Mouse (Mus musculus): ENCODE measurements around the gene Gm9758.
"Not testable (repeated sequence)": the region's sequence is repeated elsewhere in the genome, so short reads cannot be mapped to it uniquely, and the experiment has no call there.

Gm9758 gene

GRCm38 (mm10) chr5:14914799-14915198, at the start of gene Gm9758:
Gm9758 (minus strand) TSS chr5:14914899.
- not testable (repeated sequence) for DNase-seq (ENCODE audit: low read depth, low spot score)

- not testable (repeated sequence) for DNase-seq (ENCODE audit: low read depth, low spot score)
Measured at GRCm38 (mm10) chr5:14963821-14964220, 49.1 kb upstream of the Gm9758 start.

GRCm38 (mm10) chr5:14961502-14961901, 46.8 kb upstream of the Gm9758 start:
- DNase-seq (ENCODE audit: low read depth, low spot score): not testable (repeated sequence)

GRCm38 (mm10) chr5:14955928-14956706, 41.4 kb upstream of the Gm9758 start:
- DNase-seq (ENCODE audit: low read depth, low spot score): not testable (repeated sequence)

GRCm38 (mm10) chr5:14953587-14953986, 38.9 kb upstream of the Gm9758 start:
- not testable (repeated sequence) for DNase-seq (ENCODE audit: low read depth, low spot score)

GRCm38 (mm10) chr5:14952749-14953148, 38.0 kb upstream of the Gm9758 start:
- not testable (repeated sequence) for DNase-seq (ENCODE audit: low read depth, low spot score)

- not testable (repeated sequence) for DNase-seq (ENCODE audit: low read depth, low spot score)
Measured at GRCm38 (mm10) chr5:14951822-14952221, 37.1 kb upstream of the Gm9758 start.

- DNase-seq (ENCODE audit: low read depth, low spot score): not testable (repeated sequence)
Measured at GRCm38 (mm10) chr5:14947482-14948198, 32.9 kb upstream of the Gm9758 start.

- DNase-seq (ENCODE audit: low read depth, low spot score): not testable (repeated sequence)
Measured at GRCm38 (mm10) chr5:14945524-14945923, 30.8 kb upstream of the Gm9758 start.

GRCm38 (mm10) chr5:14941043-14941442, 26.3 kb upstream of the Gm9758 start:
- not testable (repeated sequence) for DNase-seq (ENCODE audit: low read depth, low spot score)

GRCm38 (mm10) chr5:14938329-14938728, 23.6 kb upstream of the Gm9758 start, which contains the start of gene Speer4e:
Speer4e (minus strand) TSS chr5:14938429.
- not testable (repeated sequence) for DNase-seq (ENCODE audit: low read depth, low spot score)

- DNase-seq (ENCODE audit: low read depth, low spot score): not testable (repeated sequence)
Measured at GRCm38 (mm10) chr5:14933721-14934120, 19.0 kb upstream of the Gm9758 start.

GRCm38 (mm10) chr5:14927047-14927446, 12.3 kb upstream of the Gm9758 start:
- DNase-seq (ENCODE audit: low read depth, low spot score): not testable (repeated sequence)

GRCm38 (mm10) chr5:14914361-14914760, 338 bp downstream of the Gm9758 start:
- DNase-seq (ENCODE audit: low read depth, low spot score): not testable (repeated sequence)

GRCm38 (mm10) chr5:14903539-14903938, 11.2 kb downstream of the Gm9758 start:
- DNase-seq (ENCODE audit: low read depth, low spot score): not testable (repeated sequence)

GRCm38 (mm10) chr5:14892242-14892641, 22.5 kb downstream of the Gm9758 start:
- no peak for DNase-seq (ENCODE audit: low read depth, low spot score)

GRCm38 (mm10) chr5:14885291-14885690, 29.4 kb downstream of the Gm9758 start:
- not testable (repeated sequence) for DNase-seq (ENCODE audit: low read depth, low spot score)
